Mouse (Mus musculus): ENCODE measurements around the gene 2900026A02Rik.

Gene 2900026A02Rik

GRCm38 (mm10) chr5:113210314-113210713, 10.7 kb downstream of the 2900026A02Rik start:
- DNase-seq: no peak

- DNase-seq: no peak
Measured at GRCm38 (mm10) chr5:113209898-113210297, 11.1 kb downstream of the 2900026A02Rik start.

- no peak for DNase-seq
Measured at GRCm38 (mm10) chr5:113209401-113209750, 11.7 kb downstream of the 2900026A02Rik start.

- DNase-seq: peak; percentile 23
Measured at GRCm38 (mm10) chr5:113208622-113209400, 12.2 kb downstream of the 2900026A02Rik start.

- no peak for DNase-seq
Measured at GRCm38 (mm10) chr5:113208048-113208447, 13.0 kb downstream of the 2900026A02Rik start.

- DNase-seq: no peak
Measured at GRCm38 (mm10) chr5:113206670-113207352, 14.2 kb downstream of the 2900026A02Rik start.

- no peak for DNase-seq
Measured at GRCm38 (mm10) chr5:113204193-113204592, 16.8 kb downstream of the 2900026A02Rik start.

GRCm38 (mm10) chr5:113199772-113200134, 21.3 kb downstream of the 2900026A02Rik start:
- DNase-seq: no peak

GRCm38 (mm10) chr5:113199126-113199771, 21.8 kb downstream of the 2900026A02Rik start:
- no peak for DNase-seq

- DNase-seq: no peak
Measured at GRCm38 (mm10) chr5:113196916-113197794, 23.9 kb downstream of the 2900026A02Rik start.

- no peak for DNase-seq
Measured at GRCm38 (mm10) chr5:113195907-113196306, 25.1 kb downstream of the 2900026A02Rik start.

GRCm38 (mm10) chr5:113195451-113195850, 25.6 kb downstream of the 2900026A02Rik start:
- DNase-seq: no peak

- DNase-seq: no peak
Measured at GRCm38 (mm10) chr5:113193762-113194161, 27.3 kb downstream of the 2900026A02Rik start.

- DNase-seq: no peak
Measured at GRCm38 (mm10) chr5:113191901-113192300, 29.1 kb downstream of the 2900026A02Rik start.

GRCm38 (mm10) chr5:113190558-113190957, 30.5 kb downstream of the 2900026A02Rik start:
- no peak for DNase-seq

GRCm38 (mm10) chr5:113181441-113181840, 39.6 kb downstream of the 2900026A02Rik start:
- DNase-seq: peak; percentile 46

GRCm38 (mm10) chr5:113180755-113181154, 40.3 kb downstream of the 2900026A02Rik start:
- no peak for DNase-seq

- DNase-seq: peak; percentile 93
Measured at GRCm38 (mm10) chr5:113179843-113180682, 41.0 kb downstream of the 2900026A02Rik start.

- DNase-seq: peak; percentile 63
Measured at GRCm38 (mm10) chr5:113179451-113179842, 41.6 kb downstream of the 2900026A02Rik start.

- DNase-seq: no peak
Measured at GRCm38 (mm10) chr5:113175976-113176375, 45.1 kb downstream of the 2900026A02Rik start.

- DNase-seq: peak; percentile 55
Measured at GRCm38 (mm10) chr5:113174916-113175692, 45.9 kb downstream of the 2900026A02Rik start.

Measured in embryo, embryonic 11 days (tissue).